In genomic region chr3:146449745-146450250, GRCm38 (mm10) we compare ENCODE assay signal across 8 mouse cellular contexts. TPM values are rescaled to one million over a fixed set of nuclear protein-coding genes. Genes with fewer than 3 reads are reported as not detected.
DNase-seq lines count a peak whose midpoint lies in the region; ATAC-seq and TF ChIP-seq lines count a peak whose summit lies in the region.

Ctbs (plus strand) TSS chr3:146449795.

- 47% methylated on average over 9 of the region's 9 CpGs for WGBS in heart, embryonic 16.5 days
- WGBS in hindbrain, embryonic 14.5 days: 52% methylated on average over 9 of the region's 9 CpGs
- 58% methylated on average over 9 of the region's 9 CpGs for WGBS in midbrain, embryonic 13.5 days

- H3K4me1 ChIP-seq in heart, embryonic 16.5 days (ENCODE audit: control insufficient read depth, insufficient read depth, low read length): peaks cover 6% of the 10 kb centered on the region
- peaks cover 22% of the 10 kb centered on the region for H3K4me1 ChIP-seq in bone marrow macrophage, adult 2 months (ENCODE audit: control insufficient read depth, insufficient read depth, low read length)
- H3K4me1 ChIP-seq in hindbrain, embryonic 14.5 days (replicated peaks; ENCODE audit: control insufficient read depth, insufficient read depth, low read length): 0 out of 2 replicates have a peak, but pooled peaks cover 7% of the 10 kb centered on the region
- peaks cover 10% of the 10 kb centered on the region for H3K4me1 ChIP-seq in midbrain, embryonic 13.5 days (replicated peaks)

- H3K36me3 ChIP-seq in heart, embryonic 16.5 days (ENCODE audit: control insufficient read depth, insufficient read depth): 0 out of 2 replicates have a peak, but pooled peaks cover 3% of the 10 kb centered on the region
- H3K36me3 ChIP-seq in hindbrain, embryonic 14.5 days (replicated peaks; ENCODE audit: control insufficient read depth, insufficient read depth): peaks cover 5% of the 10 kb centered on the region; the same call in 1 of the 2 replicates
- H3K36me3 ChIP-seq in midbrain, embryonic 13.5 days: peaks cover 7% of the 10 kb centered on the region; the same call in 1 of the 2 replicates

- peak within 1 kb of the TSS; percentile 85 for H3K27ac ChIP-seq in heart, embryonic 16.5 days (ENCODE audit: low read length)
- H3K27ac ChIP-seq in bone marrow macrophage, adult 2 months (ENCODE audit: insufficient read depth, low read depth, low read length): peak within 1 kb of the TSS; percentile 95
- peak within 1 kb of the TSS; percentile 61; the same call in 1 of the 2 replicates for H3K27ac ChIP-seq in hindbrain, embryonic 14.5 days
- H3K27ac ChIP-seq in midbrain, embryonic 13.5 days: peak within 1 kb of the TSS; percentile 63

- TF ChIP-seq CTCF in bone marrow macrophage, adult 2 months (IDR thresholded peaks at IDR 0.05; ENCODE audit: low read depth, low read length): no peak

- H3K4me3 ChIP-seq in heart, embryonic 16.5 days (ENCODE audit: low read length): peak within 1 kb of the TSS; percentile 78
- peak within 1 kb of the TSS; percentile 85 for H3K4me3 ChIP-seq in bone marrow macrophage, adult 2 months (ENCODE audit: insufficient read depth, low read length)
- peak within 1 kb of the TSS; percentile 49 for H3K4me3 ChIP-seq in hindbrain, embryonic 14.5 days (replicated peaks; ENCODE audit: low read length)
- H3K4me3 ChIP-seq in midbrain, embryonic 13.5 days (replicated peaks): peak within 1 kb of the TSS; percentile 58

- peak within 1 kb of the TSS; percentile 84 for H3K9ac ChIP-seq in heart, embryonic 16.5 days (ENCODE audit: low read length)
- H3K9ac ChIP-seq in hindbrain, embryonic 14.5 days: peak within 1 kb of the TSS; percentile 63
- H3K9ac ChIP-seq in midbrain, embryonic 13.5 days (replicated peaks): peak within 1 kb of the TSS; percentile 67

- H3K4me2 ChIP-seq in heart, embryonic 16.5 days (ENCODE audit: low read depth, low read length): peak within 1 kb of the TSS; percentile 90
- peak within 1 kb of the TSS; percentile 68 for H3K4me2 ChIP-seq in hindbrain, embryonic 14.5 days (replicated peaks)
- H3K4me2 ChIP-seq in midbrain, embryonic 13.5 days (replicated peaks): peak within 1 kb of the TSS; percentile 70

- peak; percentile 2; the same call in 1 of the 2 replicates for ATAC-seq in heart, embryonic 16.5 days (replicated peaks; ENCODE audit: extremely low read depth, insufficient read depth, low FRiP score)
- no peak for ATAC-seq in hindbrain, embryonic 14.5 days (ENCODE audit: low FRiP score)
- ATAC-seq in midbrain, embryonic 13.5 days: no peak; the same call in 1 of the 2 replicates

- no peak for DNase-seq in heart, adult 8-10 months (ENCODE audit: low spot score)
- no peak for DNase-seq in hindbrain, embryonic 14.5 days (ENCODE audit: low spot score)
- no peak for DNase-seq in thymus, adult 18-20 months
- DNase-seq in spleen, postnatal 10 days (ENCODE audit: low spot score in 2 of 2): no peak
- no peak for DNase-seq in B cell, adult 2 months

- H3K27me3 ChIP-seq in heart, embryonic 16.5 days (ENCODE audit: control insufficient read depth, insufficient read depth, low read length): no peaks in the 10 kb centered on the region
- no peaks in the 10 kb centered on the region for H3K27me3 ChIP-seq in hindbrain, embryonic 14.5 days (ENCODE audit: control insufficient read depth, insufficient read depth, low read length)
- no peaks in the 10 kb centered on the region for H3K27me3 ChIP-seq in midbrain, embryonic 13.5 days

- H3K9me3 ChIP-seq in heart, embryonic 16.5 days (replicated peaks; ENCODE audit: control insufficient read depth, low read length): peaks cover 4% of the 10 kb centered on the region; the same call in 1 of the 2 replicates
- H3K9me3 ChIP-seq in hindbrain, embryonic 14.5 days (ENCODE audit: control insufficient read depth, low read length): no peaks in the 10 kb centered on the region
- no peaks in the 10 kb centered on the region for H3K9me3 ChIP-seq in midbrain, embryonic 13.5 days

- TF ChIP-seq POLR2A in bone marrow macrophage, adult 2 months (IDR thresholded peaks at IDR 0.05; ENCODE audit: borderline replicate concordance, low read depth, low read length): no peak

RNA-seq across cellular contexts. Expression of gene Ctbs, which starts in this region (rescaled TPM):
- polyA plus RNA-seq in heart, embryonic 16.5 days (2015; fragmentation: Nextera tagmentation; extraction: Ambion mirVana): 7.8 and 8.7 TPM in 2 replicates
- 1 to 10 TPM; 2.7 to 4.1 (median 3.4) TPM for total RNA-seq in heart, adult 8-10 months (2022)
- polyA plus RNA-seq in bone marrow macrophage, adult 2 months (2012; ENCODE audit: insufficient read depth, insufficient read length, missing spikeins): 27.2 and 31.6 TPM in 2 replicates
- polyA plus RNA-seq in hindbrain, embryonic 14.5 days (2014; fragmentation: Nextera tagmentation; extraction: Ambion mirVana): 4.7 and 6.4 TPM in 2 replicates
- 4.2 and 4.6 TPM in 2 replicates for polyA plus RNA-seq in midbrain, embryonic 13.5 days (2015; fragmentation: Nextera tagmentation; extraction: Ambion mirVana)
